Mouse (Mus musculus) testis, adult 2 months (tissue): ENCODE data around the gene Olfm2.

Experiments used
- CTCF ChIP-seq: fragments of 200-500 bp; IDR thresholded peaks from 2 replicates; pipeline ENCODE4 v1.5.1; 2012; ENCODE audit warnings: low read depth, mild to moderate bottlenecking, inconsistent platforms, low read length, moderate library complexity; ENCODE audit not compliant: control insufficient read depth, insufficient read depth, insufficient replicate concordance
- POLR2A ChIP-seq: fragments of 200-500 bp; IDR thresholded peaks from 2 replicates; pipeline ENCODE4 v1.6.1; 2012; ENCODE audit warnings: low read depth, mild to moderate bottlenecking, inconsistent platforms, low read length, moderate library complexity; ENCODE audit not compliant: control insufficient read depth

DNA sequence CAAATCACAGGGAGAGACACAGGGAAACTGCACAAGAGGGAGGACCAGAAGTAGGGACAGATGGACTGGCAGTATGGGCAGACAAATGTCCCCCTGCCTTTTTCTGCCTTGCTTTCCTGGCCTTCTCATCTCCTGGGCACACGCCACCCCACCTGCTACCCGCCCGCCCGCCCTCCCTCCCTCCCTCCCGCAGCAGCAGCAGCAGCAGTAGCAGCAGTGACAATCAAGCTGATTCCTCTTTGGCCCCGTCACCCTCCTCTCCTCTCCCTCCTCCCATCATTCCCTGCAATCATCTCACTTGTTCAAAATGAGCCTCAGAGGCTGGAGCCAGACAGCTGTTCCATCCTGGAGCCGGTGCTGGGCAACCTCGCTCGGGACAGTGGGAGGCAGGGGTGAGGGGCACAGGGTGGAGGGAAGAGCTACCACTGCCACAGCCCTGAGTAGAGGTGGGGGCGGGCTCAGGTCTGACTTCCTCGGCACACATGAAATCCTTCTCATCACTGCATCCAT, 32.6 kb downstream of the Olfm2 start:
- TF ChIP-seq POLR2A (no peak), CTCF (no peak)
